Mouse (Mus musculus) embryonic facial prominence, embryonic 13.5 days (tissue): ENCODE measurements around the gene Gm28778. TPM values are rescaled to one million over a fixed set of nuclear protein-coding genes. Genes with fewer than 3 reads are reported as not detected.
A peak's percentile ranks its signal among the peaks of the same experiment; 100 is the strongest.
"Not testable (repeated sequence)": the region's sequence is repeated elsewhere in the genome, so short reads cannot be mapped to it uniquely, and the experiment has no call there.

Source experiments
- ATAC-seq: fragments of 200-750 bp; cut with Nextera tagmentation; 2 replicates; pipeline ENCODE4 v1.8.0; 2017; ENCODE audit warnings: low read depth; ENCODE audit not compliant: insufficient number of reproducible peaks, insufficient read depth, low FRiP score, low TSS enrichment
- H3K27ac ChIP-seq: fragments of 300-500 bp; sonication (generic); 2 replicates; pipeline ENCODE4 v1.5.1; 2015; ENCODE audit warnings: moderate library complexity, mild to moderate bottlenecking, inconsistent platforms
- H3K27me3 ChIP-seq: fragments of 300-500 bp; sonication (generic); 2 replicates; pipeline ENCODE4 v1.6.1; 2015; ENCODE audit warnings: mild to moderate bottlenecking, inconsistent platforms
- H3K36me3 ChIP-seq: fragments of 300-500 bp; sonication (generic); 2 replicates; pipeline ENCODE4 v1.6.1; 2015; ENCODE audit warnings: mild to moderate bottlenecking, inconsistent platforms
- H3K4me1 ChIP-seq: fragments of 300-500 bp; sonication (generic); 2 replicates; pipeline ENCODE4 v1.6.1; 2015; ENCODE audit warnings: inconsistent platforms
- H3K4me2 ChIP-seq: fragments of 300-500 bp; sonication (generic); 2 replicates; pipeline ENCODE4 v1.6.1; 2015; ENCODE audit warnings: moderate library complexity, mild to moderate bottlenecking, inconsistent platforms
- H3K4me3 ChIP-seq: fragments of 300-500 bp; sonication (generic); 2 replicates; pipeline ENCODE4 v1.5.1; 2015; ENCODE audit warnings: mild to moderate bottlenecking, inconsistent platforms
- H3K9ac ChIP-seq: fragments of 300-500 bp; sonication (generic); 2 replicates; pipeline ENCODE4 v1.6.1; 2015; ENCODE audit warnings: mild to moderate bottlenecking, inconsistent platforms
- H3K9me3 ChIP-seq: fragments of 300-500 bp; sonication (generic); 2 replicates; pipeline ENCODE4 v1.6.1; 2016; ENCODE audit warnings: inconsistent platforms
- WGBS: fragments of 180-500 bp; shearing (Covaris S2); methylation state at CpG from one replicate; pipeline ENCODE4 v1.1.7; 2015; ENCODE audit warnings: mixed read lengths; 5-methylcytosine and 5-hydroxymethylcytosine counted together
- polyA plus RNA-seq: library from polyadenylated mRNA; unstranded; fragments of >200 nt; fragmentation: Nextera tagmentation; extraction: Ambion mirVana; gene quantifications from 2 replicates; pipeline ENCODE4 v1.2.1, GENCODE M21; 2015

Gm28778 gene
- polyA plus RNA-seq, result not detected in 2 replicates

- peak within 1 kb of the TSS; percentile 83 for H3K27ac ChIP-seq
- H3K4me1 ChIP-seq, result peaks cover 6% of the 10 kb centered on the region; the same call in 1 of the 2 replicates
- under 1% methylated on average over 65 of the region's 66 CpGs for WGBS
- peak within 1 kb of the TSS; percentile 88 for H3K4me3 ChIP-seq
- peak; percentile 100 for ATAC-seq
- H3K9me3 ChIP-seq, result no peaks in the 10 kb centered on the region
- H3K4me2 ChIP-seq, result peak within 1 kb of the TSS; percentile 70
- H3K27me3 ChIP-seq, result no peaks in the 10 kb centered on the region
- H3K36me3 ChIP-seq, result no peaks in the 10 kb centered on the region
- peak within 1 kb of the TSS; percentile 87 for H3K9ac ChIP-seq
Observed at GRCm38 (mm10) chr1:53296581-53297383, at the start of gene Gm28778, which contains the start of the genes Pms1 and Ormdl1. Gene Gm28778 (plus strand): TSS chr1:53297111. Gene Pms1 (minus strand): TSS chr1:53297018. Gene Ormdl1 (plus strand): TSS chr1:53297095.

- H3K4me1 ChIP-seq, H3K9me3 ChIP-seq, H3K4me2 ChIP-seq, H3K9ac ChIP-seq, H3K27ac ChIP-seq, H3K27me3 ChIP-seq, H3K4me3 ChIP-seq, ATAC-seq: not testable (repeated sequence)
- peaks cover 15% of the 10 kb centered on the region for H3K36me3 ChIP-seq
Observed at GRCm38 (mm10) chr1:53264958-53265612, 31.8 kb upstream of the Gm28778 start.

DNA sequence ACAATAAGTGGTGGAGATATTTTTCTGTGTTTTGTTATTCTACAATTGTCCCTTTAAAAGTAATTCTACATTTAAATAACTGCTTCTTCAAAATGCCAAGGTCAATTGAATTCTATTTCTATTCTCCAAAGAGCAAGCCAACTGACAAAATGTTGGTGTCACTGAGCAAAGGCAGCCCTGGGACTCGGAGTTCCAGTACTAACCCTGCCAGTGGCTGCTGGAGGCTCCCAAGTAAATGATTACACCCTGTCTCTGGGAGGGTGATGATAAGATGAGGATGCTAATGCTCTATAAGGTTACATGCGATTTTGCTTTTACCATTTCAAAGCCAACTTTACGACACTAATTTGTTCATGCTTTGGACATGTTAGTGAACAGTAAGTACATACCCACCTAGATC, 27.0 kb upstream of the Gm28778 start:
- 91% methylated on average over 3 of the region's 3 CpGs for WGBS
- Histone ChIP-seq H3K27ac (no peak overlapping the region), H3K4me3 (no peak overlapping the region), H3K27me3 (no peaks in the 10 kb centered on the region), H3K9ac (no peak overlapping the region), H3K36me3 (peaks cover 10% of the 10 kb centered on the region), H3K4me2 (no peak overlapping the region), H3K9me3 (no peaks in the 10 kb centered on the region), H3K4me1 (no peaks in the 10 kb centered on the region)
- no peak for ATAC-seq

GRCm38 (mm10) chr1:53272646-53273045, 24.3 kb upstream of the Gm28778 start:
- H3K4me2 ChIP-seq, result no peak overlapping the region
- ATAC-seq, result no peak
- H3K27ac ChIP-seq, result no peak overlapping the region
- 0 out of 2 replicates have a peak, but pooled peaks cover 2% of the 10 kb centered on the region for H3K36me3 ChIP-seq
- H3K9ac ChIP-seq, result no peak overlapping the region
- no peak overlapping the region for H3K4me3 ChIP-seq
- H3K27me3 ChIP-seq, result no peaks in the 10 kb centered on the region
- H3K4me1 ChIP-seq, result no peaks in the 10 kb centered on the region
- H3K9me3 ChIP-seq, result no peaks in the 10 kb centered on the region

DNA sequence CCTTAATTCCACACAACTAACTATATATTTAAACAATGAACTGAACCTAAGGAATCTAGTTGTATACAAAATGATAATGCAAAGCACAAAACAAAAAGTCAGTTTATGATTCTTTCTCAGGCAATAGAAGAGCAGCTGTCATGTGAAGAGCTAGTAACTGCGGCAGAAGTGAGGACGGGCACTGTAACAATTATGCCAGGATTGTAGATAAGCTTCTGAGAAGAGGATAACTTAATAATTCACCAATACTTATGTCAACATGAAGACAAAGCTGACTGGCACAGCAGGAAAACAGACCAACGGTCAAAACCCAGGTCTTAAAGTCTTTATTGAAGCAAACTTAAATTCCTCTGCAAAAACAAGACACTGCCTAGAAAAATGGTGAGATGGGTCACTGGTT, 5.7 kb upstream of the Gm28778 start:
- 79% methylated on average over 3 of the region's 3 CpGs for WGBS
- Histone ChIP-seq H3K36me3 (0 out of 2 replicates have a peak, but pooled peaks cover 4% of the 10 kb centered on the region), H3K4me3 (no peak overlapping the region), H3K27ac (no peak overlapping the region), H3K4me1 (no peaks in the 10 kb centered on the region; the same call in 1 of the 2 replicates), H3K27me3 (no peaks in the 10 kb centered on the region), H3K9ac (no peak overlapping the region), H3K4me2 (no peak overlapping the region), H3K9me3 (no peaks in the 10 kb centered on the region)
- ATAC-seq, result no peak

DNA sequence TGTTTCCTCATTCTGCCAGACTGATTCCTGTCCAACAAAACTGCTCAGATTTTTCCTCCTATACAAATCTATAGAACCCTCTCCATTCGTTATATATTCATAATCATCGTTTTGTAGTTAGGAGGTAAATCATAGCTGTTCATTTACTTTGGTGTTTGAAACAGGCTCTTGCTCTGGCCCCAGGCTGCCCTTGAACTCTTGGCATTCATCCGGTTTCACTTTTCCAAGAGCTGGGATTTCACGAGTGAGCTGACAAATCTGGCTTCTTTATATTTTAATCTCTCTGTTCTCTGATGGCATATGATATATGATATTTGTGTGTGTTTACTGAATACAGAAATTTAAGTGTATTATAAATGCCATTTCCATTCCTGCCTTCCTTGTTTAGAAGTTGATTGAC, 3.6 kb downstream of the Gm28778 start:
- 75% methylated on average over 4 of the region's 4 CpGs for WGBS
- ATAC-seq, result no peak
- no peak overlapping the region for H3K27ac ChIP-seq
- H3K4me1 ChIP-seq, result peaks cover 6% of the 10 kb centered on the region; the same call in 1 of the 2 replicates
- H3K4me2 ChIP-seq, result no peak overlapping the region
- H3K4me3 ChIP-seq, result no peak overlapping the region
- H3K27me3 ChIP-seq, result no peaks in the 10 kb centered on the region
- no peaks in the 10 kb centered on the region for H3K36me3 ChIP-seq
- no peak overlapping the region for H3K9ac ChIP-seq
- H3K9me3 ChIP-seq, result no peaks in the 10 kb centered on the region

GRCm38 (mm10) chr1:53312989-53313967, 16.4 kb downstream of the Gm28778 start, which contains the start of gene Osgepl1:
Gene Osgepl1 (plus strand): TSS chr1:53313624.
- peak within 1 kb of the TSS; percentile 63 for H3K4me2 ChIP-seq
- 3% methylated on average over 27 of the region's 27 CpGs for WGBS
- H3K4me1 ChIP-seq, result 0 out of 2 replicates have a peak, but pooled peaks cover 4% of the 10 kb centered on the region
- H3K36me3 ChIP-seq, result peaks cover 16% of the 10 kb centered on the region; the same call in 1 of the 2 replicates
- H3K27me3 ChIP-seq, result no peaks in the 10 kb centered on the region
- H3K9ac ChIP-seq, result peak within 1 kb of the TSS; percentile 81
- H3K27ac ChIP-seq, result peak within 1 kb of the TSS; percentile 90
- peak; percentile 86 for ATAC-seq
- no peaks in the 10 kb centered on the region for H3K9me3 ChIP-seq
- peak within 1 kb of the TSS; percentile 66 for H3K4me3 ChIP-seq

GRCm38 (mm10) chr1:53321662-53322344, 24.9 kb downstream of the Gm28778 start:
- Histone ChIP-seq H3K9me3 (no peaks in the 10 kb centered on the region), H3K27me3 (no peaks in the 10 kb centered on the region), H3K36me3 (peaks cover 33% of the 10 kb centered on the region), H3K4me3 (no peak overlapping the region), H3K27ac (no peak overlapping the region), H3K4me2 (no peak overlapping the region), H3K9ac (no peak overlapping the region), H3K4me1 (no peaks in the 10 kb centered on the region)
- 93% methylated on average over 4 of the region's 4 CpGs for WGBS
- ATAC-seq, result no peak

DNA sequence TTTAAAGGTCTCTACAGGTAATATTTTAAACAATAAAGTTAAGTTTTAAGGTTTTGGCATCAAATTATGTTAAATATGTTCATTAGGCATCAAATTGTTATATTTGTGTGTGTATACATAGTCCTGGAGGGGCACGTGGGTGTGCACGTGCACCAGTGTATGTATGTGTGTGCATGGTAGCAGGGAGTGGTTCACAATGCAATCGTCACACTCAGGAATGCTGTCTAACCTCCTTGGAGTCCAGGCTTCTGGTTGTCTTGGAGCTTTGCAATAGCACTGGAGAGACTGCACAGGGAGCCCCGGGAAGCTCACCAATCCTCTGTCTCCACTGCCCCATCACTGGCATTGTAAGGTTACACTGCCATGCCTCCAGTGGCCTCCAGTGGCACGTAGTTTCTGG, 26.3 kb downstream of the Gm28778 start:
- Histone ChIP-seq H3K4me3 (no peak overlapping the region), H3K9ac (no peak overlapping the region), H3K4me2 (no peak overlapping the region), H3K27ac (no peak overlapping the region), H3K4me1 (no peaks in the 10 kb centered on the region), H3K36me3 (peaks cover 20% of the 10 kb centered on the region), H3K27me3 (no peaks in the 10 kb centered on the region), H3K9me3 (no peaks in the 10 kb centered on the region)
- no peak for ATAC-seq
- 91% methylated on average over 5 of the region's 5 CpGs for WGBS

DNA sequence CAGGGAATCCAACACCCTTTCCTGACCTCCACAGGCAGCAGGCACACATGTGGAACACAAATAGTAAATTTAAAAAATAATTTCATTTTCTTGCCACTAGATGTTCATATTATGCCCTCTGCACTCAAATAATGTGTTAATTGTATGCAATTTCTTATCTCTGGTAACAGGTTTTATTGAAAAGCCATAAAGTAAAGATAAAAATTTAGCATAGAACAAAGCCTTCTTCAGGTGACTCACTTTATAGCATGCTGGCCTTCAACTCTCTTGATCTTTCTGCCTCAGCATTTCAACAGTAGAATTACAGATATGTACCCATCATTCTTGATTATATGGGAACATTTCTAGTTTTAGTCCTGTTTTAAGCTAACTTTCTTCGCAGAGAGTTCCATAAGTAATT, 27.4 kb downstream of the Gm28778 start:
- Histone ChIP-seq H3K27ac (no peak overlapping the region), H3K27me3 (no peaks in the 10 kb centered on the region), H3K9ac (no peak overlapping the region), H3K36me3 (peaks cover 16% of the 10 kb centered on the region), H3K4me3 (no peak overlapping the region), H3K9me3 (no peaks in the 10 kb centered on the region), H3K4me1 (no peaks in the 10 kb centered on the region), H3K4me2 (no peak overlapping the region)
- 96% methylated on average over 1 of the region's 1 CpGs for WGBS
- ATAC-seq, result no peak
